Mouse (Mus musculus) neural tube, embryonic 11.5 days (tissue): ENCODE data around the gene Tmcc1. TPM values are rescaled to one million over a fixed set of nuclear protein-coding genes. Genes with fewer than 3 reads are reported as not detected.
A peak's percentile ranks its signal among the peaks of the same experiment; 100 is the strongest.

Experiments
- ATAC-seq: fragments of 200-750 bp; cut with Nextera tagmentation; 2 replicates; pipeline ENCODE4 v1.8.0; 2017; ENCODE audit warnings: moderate number of reproducible peaks, mild to moderate bottlenecking, moderate TSS enrichment, moderate library complexity; ENCODE audit not compliant: insufficient read depth, low FRiP score, low TSS enrichment
- DNase-seq: peaks from one replicate; pipeline ENCODE4 v3.0.0-alpha.2; 2015; ENCODE audit warnings: low spot score
- H3K27ac ChIP-seq: fragments of 300-500 bp; sonication (generic); 2 replicates; pipeline ENCODE4 v1.5.1; 2014; ENCODE audit warnings: low read depth, mild to moderate bottlenecking, low read length
- H3K27me3 ChIP-seq: fragments of 300-500 bp; sonication (generic); 2 replicates; pipeline ENCODE4 v1.6.1; 2014; ENCODE audit warnings: mild to moderate bottlenecking, low read length, mixed read lengths; ENCODE audit not compliant: control insufficient read depth, insufficient read depth
- H3K36me3 ChIP-seq: fragments of 300-500 bp; sonication (generic); 2 replicates; pipeline ENCODE4 v1.6.1; 2014; ENCODE audit warnings: mild to moderate bottlenecking, low read length, moderate library complexity, mixed read lengths; ENCODE audit not compliant: control insufficient read depth, insufficient read depth
- H3K4me1 ChIP-seq: fragments of 300-500 bp; sonication (generic); 2 replicates; pipeline ENCODE4 v1.6.1; 2014; ENCODE audit warnings: low read length, mixed read lengths; ENCODE audit not compliant: control insufficient read depth, insufficient read depth
- H3K4me2 ChIP-seq: fragments of 300-500 bp; sonication (generic); 2 replicates; pipeline ENCODE4 v1.6.1; 2014; ENCODE audit warnings: low read depth, mild to moderate bottlenecking, moderate library complexity
- H3K4me3 ChIP-seq: fragments of 300-500 bp; sonication (generic); 2 replicates; pipeline ENCODE4 v1.5.1; 2014; ENCODE audit warnings: low read depth, low read length
- H3K9ac ChIP-seq: fragments of 300-500 bp; sonication (generic); 2 replicates; pipeline ENCODE4 v1.6.1; 2014; ENCODE audit warnings: mild to moderate bottlenecking, low read length
- H3K9me3 ChIP-seq: fragments of 300-500 bp; sonication (generic); 2 replicates; pipeline ENCODE4 v1.6.1; 2016; ENCODE audit warnings: low read length; ENCODE audit not compliant: control insufficient read depth
- WGBS: fragments of 180-500 bp; shearing (Covaris S2); extraction: QIAGEN DNeasy Blood & Tissue Kit; methylation state at CpG from one replicate; pipeline ENCODE4 v1.1.7; 2014; 5-methylcytosine and 5-hydroxymethylcytosine counted together
- polyA plus RNA-seq: library from polyadenylated mRNA; unstranded; fragments of >200 nt; fragmentation: Nextera tagmentation; extraction: Ambion mirVana; gene quantifications from 2 replicates; pipeline ENCODE4 v1.2.1, GENCODE M21; 2014

The Tmcc1 gene
- polyA plus RNA-seq, 1 experiment from 2014 or later: 19.8 TPM

DNA sequence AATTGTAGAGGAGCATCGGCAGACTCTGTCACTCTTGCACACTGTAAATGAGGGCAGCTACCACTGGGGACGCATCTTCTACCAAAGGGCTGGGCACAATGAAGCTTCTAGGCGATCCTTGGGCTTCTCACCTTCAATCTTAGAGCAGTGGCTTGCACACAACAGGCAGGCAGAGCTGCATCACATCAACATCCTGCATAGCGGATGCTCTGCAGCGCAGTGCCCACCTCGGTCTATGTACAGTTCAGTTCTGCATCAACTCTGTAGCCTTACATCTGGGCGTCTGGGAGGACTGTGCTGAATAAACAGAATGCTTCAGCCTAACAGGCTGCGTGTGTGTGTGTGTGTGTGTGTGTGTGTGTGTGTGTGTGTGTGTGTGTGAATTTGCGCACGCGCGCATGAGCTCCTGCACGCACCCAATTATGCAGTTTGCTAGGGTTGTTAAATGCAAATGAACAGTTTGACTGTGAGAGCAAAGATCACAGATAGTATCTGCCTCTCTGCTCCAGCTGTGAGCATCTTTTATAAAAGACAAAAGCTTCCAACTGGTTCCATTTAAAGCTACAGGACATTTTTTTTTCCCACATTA lies 136.5 kb downstream of the Tmcc1 start:
- Histone ChIP-seq H3K9ac (no peak overlapping the region), H3K4me3 (no peak overlapping the region)

GRCm38 (mm10) chr6:116055766-116056165 lies 137.5 kb downstream of the Tmcc1 start:
- Histone ChIP-seq H3K9me3 (no peaks in the 10 kb centered on the region), H3K4me2 (no peak overlapping the region), H3K27ac (no peak overlapping the region), H3K27me3 (no peaks in the 10 kb centered on the region), H3K4me3 (no peak overlapping the region), H3K36me3 (no peaks in the 10 kb centered on the region), H3K4me1 (peaks cover 14% of the 10 kb centered on the region), H3K9ac (no peak overlapping the region)
- no peak for ATAC-seq
- no peak for DNase-seq
- 87% methylated on average over 2 of the region's 2 CpGs for WGBS

More for the DNA sequence above, 136.5 kb downstream of the Tmcc1 start:
- Histone ChIP-seq H3K9me3 (no peaks in the 10 kb centered on the region), H3K36me3 (no peaks in the 10 kb centered on the region), H3K27me3 (no peaks in the 10 kb centered on the region), H3K4me2 (peak overlapping the region; percentile 27), H3K4me1 (peaks cover 14% of the 10 kb centered on the region), H3K27ac (0 out of 2 replicates have a peak overlapping the region, but pooled peaks have one; percentile 39)
- ATAC-seq: peak; percentile 61; the same call in 1 of the 2 replicates
- 15% methylated on average over 13 of the region's 13 CpGs for WGBS
- DNase-seq: peak; percentile 60

GRCm38 (mm10) chr6:116055001-116055471 lies 138.2 kb downstream of the Tmcc1 start:
- DNase-seq (no peak), ATAC-seq (no peak)
- Histone ChIP-seq H3K27ac (no peak overlapping the region), H3K27me3 (no peaks in the 10 kb centered on the region), H3K4me1 (peaks cover 14% of the 10 kb centered on the region), H3K4me2 (no peak overlapping the region), H3K36me3 (no peaks in the 10 kb centered on the region), H3K9me3 (no peaks in the 10 kb centered on the region), H3K9ac (no peak overlapping the region), H3K4me3 (no peak overlapping the region)
- WGBS: 92% methylated on average over 1 of the region's 1 CpGs

- Histone ChIP-seq H3K9ac (no peak overlapping the region), H3K27ac (no peak overlapping the region), H3K36me3 (no peaks in the 10 kb centered on the region), H3K4me3 (no peak overlapping the region), H3K27me3 (no peaks in the 10 kb centered on the region), H3K4me2 (no peak overlapping the region), H3K4me1 (no peaks in the 10 kb centered on the region; the same call in 1 of the 2 replicates), H3K9me3 (no peaks in the 10 kb centered on the region)
- DNase-seq (no peak), ATAC-seq (no peak)
- WGBS: 66% methylated on average over 1 of the region's 1 CpGs
Measured at GRCm38 (mm10) chr6:116047896-116048295, 145.4 kb downstream of the Tmcc1 start.

DNA sequence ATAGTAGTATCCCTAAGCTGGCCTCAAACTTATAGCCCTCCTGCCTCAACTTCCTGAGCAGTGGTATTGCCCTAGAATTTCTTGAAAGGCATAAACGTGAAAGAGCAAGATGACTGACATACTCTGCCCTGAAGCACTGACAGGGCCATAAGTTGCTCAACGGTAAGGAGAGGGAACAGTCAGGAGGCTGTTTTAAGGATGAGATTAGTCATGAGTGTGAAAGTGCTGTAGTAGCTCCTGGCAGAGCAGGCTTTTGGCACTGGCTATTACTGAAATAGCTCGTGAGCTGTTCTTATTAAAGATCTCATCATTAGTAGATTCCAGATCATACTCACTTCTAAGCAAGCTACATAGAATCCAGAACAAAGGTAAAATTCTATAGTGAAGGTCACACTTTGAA lies 145.9 kb downstream of the Tmcc1 start:
- no peak for DNase-seq
- H3K36me3 ChIP-seq: no peaks in the 10 kb centered on the region
- H3K4me1 ChIP-seq: no peaks in the 10 kb centered on the region; the same call in 1 of the 2 replicates
- no peak overlapping the region for H3K9ac ChIP-seq
- no peak overlapping the region for H3K4me3 ChIP-seq
- H3K4me2 ChIP-seq: no peak overlapping the region
- no peak overlapping the region for H3K27ac ChIP-seq
- no peaks in the 10 kb centered on the region for H3K9me3 ChIP-seq
- no peak for ATAC-seq
- WGBS: 80% methylated on average over 3 of the region's 3 CpGs
- H3K27me3 ChIP-seq: no peaks in the 10 kb centered on the region

DNA sequence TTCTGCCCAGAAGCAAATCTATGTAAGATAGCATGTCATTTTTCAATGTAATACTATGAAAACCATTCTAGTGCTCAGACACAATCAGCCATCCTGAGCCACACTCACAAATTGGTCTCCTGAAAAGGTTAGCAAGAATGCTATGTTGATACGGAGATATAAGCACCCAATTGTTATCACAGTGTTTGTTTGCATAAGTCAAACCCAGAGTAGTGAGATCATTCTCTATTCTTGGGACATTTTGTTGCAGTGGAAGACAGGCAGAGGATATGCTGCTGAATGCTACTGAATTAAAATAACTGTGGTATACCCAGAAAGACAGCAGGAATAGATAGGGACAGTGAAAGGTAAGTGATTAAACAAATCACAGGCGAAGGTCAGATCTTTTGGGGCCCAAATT lies 149.2 kb downstream of the Tmcc1 start:
- DNase-seq: no peak
- no peak for ATAC-seq
- 72% methylated on average over 2 of the region's 2 CpGs for WGBS
- no peak overlapping the region; the same call in 1 of the 2 replicates for H3K27ac ChIP-seq
- H3K4me3 ChIP-seq: no peak overlapping the region
- H3K36me3 ChIP-seq: no peaks in the 10 kb centered on the region
- no peaks in the 10 kb centered on the region; the same call in 1 of the 2 replicates for H3K4me1 ChIP-seq
- no peaks in the 10 kb centered on the region for H3K27me3 ChIP-seq
- no peaks in the 10 kb centered on the region for H3K9me3 ChIP-seq
- no peak overlapping the region for H3K9ac ChIP-seq
- H3K4me2 ChIP-seq: no peak overlapping the region

DNA sequence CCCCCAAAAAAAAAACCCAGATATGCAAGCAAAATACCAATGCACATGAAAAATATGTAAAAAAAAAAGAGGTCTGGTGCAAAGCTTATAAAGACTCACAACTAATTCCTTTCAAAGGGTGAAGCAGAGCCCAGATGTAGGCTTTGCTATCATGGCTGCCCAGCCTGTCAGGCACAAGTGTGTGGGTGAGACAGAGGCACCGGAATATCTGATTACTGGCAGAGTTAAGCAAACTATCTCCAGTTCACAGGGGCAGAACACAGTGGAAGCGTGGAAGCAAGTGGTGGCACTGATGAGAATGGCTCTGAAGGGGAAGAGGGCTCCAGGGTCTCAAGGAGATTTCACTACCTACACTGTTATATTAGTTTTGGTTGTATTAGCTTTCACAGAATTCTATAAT lies 155.1 kb downstream of the Tmcc1 start:
- H3K27me3 ChIP-seq: no peaks in the 10 kb centered on the region
- no peaks in the 10 kb centered on the region for H3K4me1 ChIP-seq
- no peaks in the 10 kb centered on the region for H3K9me3 ChIP-seq
- DNase-seq (no peak), ATAC-seq (no peak)
- H3K4me3 ChIP-seq: no peak overlapping the region
- no peak overlapping the region for H3K9ac ChIP-seq
- no peak overlapping the region for H3K27ac ChIP-seq
- H3K36me3 ChIP-seq: no peaks in the 10 kb centered on the region
- WGBS: 96% methylated on average over 2 of the region's 2 CpGs
- no peak overlapping the region for H3K4me2 ChIP-seq

DNA sequence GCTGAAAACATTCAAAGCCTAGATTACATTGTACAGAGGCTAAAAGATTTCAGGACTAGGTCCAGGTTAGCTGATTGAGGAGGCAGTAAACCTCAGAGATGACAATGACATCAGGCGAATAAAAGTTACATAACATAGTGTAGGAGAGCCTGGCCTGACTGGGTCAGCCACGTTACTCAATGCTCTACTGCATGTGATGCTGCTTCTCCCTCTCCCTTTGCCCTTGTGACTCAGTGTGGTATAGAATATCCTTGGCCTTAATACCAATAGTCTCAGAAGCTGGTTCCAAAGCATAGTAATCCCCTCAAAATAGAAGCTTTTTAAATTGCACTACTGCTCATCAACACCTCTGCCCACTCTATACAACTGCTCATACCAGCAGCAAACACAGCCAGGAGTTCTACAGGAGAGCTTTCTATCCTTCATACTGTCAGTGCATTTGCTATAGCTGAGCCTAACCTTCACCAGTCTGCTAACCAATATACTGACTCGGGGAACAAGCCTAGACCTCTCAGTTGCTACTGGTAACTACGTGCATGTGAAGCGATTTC lies 155.9 kb downstream of the Tmcc1 start:
- 83% methylated on average over 5 of the region's 5 CpGs for WGBS
- Histone ChIP-seq H3K9ac (no peak overlapping the region), H3K27me3 (no peaks in the 10 kb centered on the region), H3K27ac (no peak overlapping the region), H3K36me3 (no peaks in the 10 kb centered on the region), H3K4me1 (no peaks in the 10 kb centered on the region), H3K4me2 (no peak overlapping the region), H3K4me3 (no peak overlapping the region), H3K9me3 (no peaks in the 10 kb centered on the region)
- no peak for ATAC-seq
- DNase-seq: no peak

DNA sequence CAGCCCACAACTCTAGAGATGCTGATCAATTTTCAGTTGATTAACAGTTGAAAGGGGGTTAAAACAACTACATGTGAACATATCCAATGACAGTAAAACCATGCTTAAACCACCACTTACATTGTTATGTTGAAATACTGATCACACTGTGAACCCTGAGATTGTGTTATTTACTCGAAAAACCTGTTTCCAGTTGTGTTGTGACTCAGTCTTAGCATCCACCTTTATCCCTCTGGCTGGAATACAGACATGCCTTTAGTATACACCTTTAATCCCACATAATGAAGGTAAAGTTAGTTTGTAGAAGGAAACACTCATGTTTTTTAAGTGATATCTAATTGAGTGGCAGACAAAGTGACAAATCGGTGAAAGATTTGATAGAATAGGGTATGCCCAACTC lies 156.7 kb downstream of the Tmcc1 start:
- H3K4me2 ChIP-seq: no peak overlapping the region
- 89% methylated on average over 2 of the region's 2 CpGs for WGBS
- no peaks in the 10 kb centered on the region for H3K36me3 ChIP-seq
- no peak overlapping the region for H3K27ac ChIP-seq
- H3K4me3 ChIP-seq: no peak overlapping the region
- H3K9me3 ChIP-seq: no peaks in the 10 kb centered on the region
- DNase-seq (no peak), ATAC-seq (no peak)
- no peak overlapping the region for H3K9ac ChIP-seq
- no peaks in the 10 kb centered on the region for H3K27me3 ChIP-seq
- no peaks in the 10 kb centered on the region for H3K4me1 ChIP-seq
